Mouse (Mus musculus): ENCODE data around the gene Grid2ip.

DNA sequence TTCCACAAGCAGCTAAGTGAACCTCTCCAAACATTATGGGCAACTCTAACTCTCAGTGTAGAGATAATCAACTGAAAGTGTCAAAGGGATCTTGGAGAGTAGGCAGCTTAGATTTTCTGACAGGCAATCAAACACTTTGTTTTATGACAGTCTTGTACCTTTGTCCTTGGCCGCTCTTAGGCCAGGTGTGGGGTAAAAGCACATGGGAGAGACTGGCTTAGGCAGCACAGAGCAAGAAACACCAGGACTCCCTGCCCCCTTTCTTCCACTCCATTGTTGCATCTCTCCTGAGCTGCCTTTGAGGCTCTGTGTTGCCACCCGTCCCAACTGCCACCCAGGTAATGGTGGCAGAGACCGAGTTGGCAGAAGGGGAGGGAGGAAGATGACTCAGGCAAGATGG, 84.2 kb downstream of the Grid2ip start:
- TF ChIP-seq TCF12 (IDR thresholded peaks at IDR 0.05; ENCODE audit: low read depth, low read length) (no peak), USF1 (IDR thresholded peaks at IDR 0.05; ENCODE audit: low read depth, low read length) (no peak), NELFE (IDR thresholded peaks at IDR 0.05; ENCODE audit: low read depth, low read length) (no peak), CTCF (conservative IDR thresholded peaks at IDR 0.05 in 1 of 2, IDR thresholded peaks at IDR 0.05 in 1 of 2; ENCODE audit: low read depth in 2 of 2, low read length in 2 of 2) (no peak), EP300 (IDR thresholded peaks at IDR 0.05; ENCODE audit: low read length) (no peak), E2F4 (IDR thresholded peaks at IDR 0.05; ENCODE audit: insufficient replicate concordance, low read depth, low read length) (no peak), GABPA (IDR thresholded peaks at IDR 0.05; ENCODE audit: insufficient replicate concordance, low read depth, low read length) (no peak), POLR2A (IDR thresholded peaks at IDR 0.05; ENCODE audit: low read depth, low read length) (no peak), MAZ (IDR thresholded peaks at IDR 0.05; ENCODE audit: low read depth, low read length) (no peak), SMC3 (IDR thresholded peaks at IDR 0.05; ENCODE audit: low read depth, low read length) (no peak), NRF1 (IDR thresholded peaks at IDR 0.05; ENCODE audit: low read depth, low read length) (no peak), UBTF (IDR thresholded peaks at IDR 0.05; ENCODE audit: low read depth, low read length) (no peak), TBP (conservative IDR thresholded peaks at IDR 0.05; ENCODE audit: low read depth, low read length) (no peak), RAD21 (IDR thresholded peaks at IDR 0.05; ENCODE audit: low read depth, low read length) (no peak)

All from CH12.LX (cell line).